Mouse (Mus musculus) hindbrain, embryonic 11.5 days (tissue): Measurements from ENCODE around the gene Lpcat2. TPM values are rescaled to one million over a fixed set of nuclear protein-coding genes. Genes with fewer than 3 reads are reported as not detected.
"Not testable (repeated sequence)": the region's sequence is repeated elsewhere in the genome, so short reads cannot be mapped to it uniquely, and the experiment has no call there.

ENCODE experiments used
- ATAC-seq: fragments of 200-750 bp; cut with Nextera tagmentation; 2 replicates; pipeline ENCODE4 v1.8.0; 2017; ENCODE audit warnings: mild to moderate bottlenecking, moderate TSS enrichment, moderate library complexity; ENCODE audit not compliant: low FRiP score
- DNase-seq: peaks from one replicate; pipeline ENCODE4 v3.0.0-alpha.2; 2015; ENCODE audit warnings: low spot score
- H3K27ac ChIP-seq: fragments of 300-500 bp; sonication (generic); 2 replicates; pipeline ENCODE4 v1.5.1; 2014; ENCODE audit warnings: mild to moderate bottlenecking, low read depth, low read length
- H3K27me3 ChIP-seq: fragments of 300-500 bp; sonication (generic); 2 replicates; pipeline ENCODE4 v1.6.1; 2014; ENCODE audit warnings: mild to moderate bottlenecking, low read length, moderate library complexity, mixed read lengths; ENCODE audit not compliant: control insufficient read depth, insufficient read depth
- H3K36me3 ChIP-seq: fragments of 300-500 bp; sonication (generic); 2 replicates; pipeline ENCODE4 v1.6.1; 2014; ENCODE audit warnings: mild to moderate bottlenecking, low read length, moderate library complexity, mixed read lengths; ENCODE audit not compliant: control insufficient read depth, insufficient read depth
- H3K4me1 ChIP-seq: fragments of 300-500 bp; sonication (generic); replicated peaks from 2 replicates; pipeline ENCODE4 v1.6.1; 2014; ENCODE audit warnings: low read length, mixed read lengths; ENCODE audit not compliant: control insufficient read depth, insufficient read depth
- H3K4me2 ChIP-seq: fragments of 300-500 bp; sonication (generic); replicated peaks from 2 replicates; pipeline ENCODE4 v1.6.1; 2014; ENCODE audit warnings: mild to moderate bottlenecking, low read depth, low read length
- H3K4me3 ChIP-seq: fragments of 300-500 bp; sonication (generic); 2 replicates; pipeline ENCODE4 v1.5.1; 2014; ENCODE audit warnings: low read depth, low read length
- H3K9ac ChIP-seq: fragments of 300-500 bp; sonication (generic); 2 replicates; pipeline ENCODE4 v1.6.1; 2014; ENCODE audit warnings: low read depth, low read length
- H3K9me3 ChIP-seq: fragments of 300-500 bp; sonication (generic); 2 replicates; pipeline ENCODE4 v1.6.1; 2016; ENCODE audit warnings: low read length; ENCODE audit not compliant: control insufficient read depth
- WGBS: fragments of 180-500 bp; shearing (Covaris S2); extraction: QIAGEN DNeasy Blood & Tissue Kit; methylation state at CpG from one replicate; pipeline ENCODE4 v1.1.7; 2014; 5-methylcytosine and 5-hydroxymethylcytosine counted together
- polyA plus RNA-seq: library from polyadenylated mRNA; unstranded; fragments of >200 nt; fragmentation: Nextera tagmentation; extraction: Ambion mirVana; gene quantifications from 2 replicates; pipeline ENCODE4 v1.2.1, GENCODE M21; 2014

The Lpcat2 gene
- polyA plus RNA-seq, 1 experiment from 2014 or later = 5.8 TPM

GRCm38 (mm10) chr8:92870281-92870680 lies 15.1 kb downstream of the Lpcat2 start:
- no peak overlapping the region for H3K27ac ChIP-seq
- H3K36me3 ChIP-seq = no peaks in the 10 kb centered on the region
- no peak overlapping the region for H3K9ac ChIP-seq
- no peak overlapping the region for H3K4me3 ChIP-seq
- H3K9me3 ChIP-seq = no peaks in the 10 kb centered on the region
- DNase-seq (no peak), ATAC-seq (no peak)
- 45% methylated on average over 7 of the region's 7 CpGs for WGBS
- H3K4me2 ChIP-seq = no peak overlapping the region
- H3K4me1 ChIP-seq = no peaks in the 10 kb centered on the region
- H3K27me3 ChIP-seq = no peaks in the 10 kb centered on the region

DNA sequence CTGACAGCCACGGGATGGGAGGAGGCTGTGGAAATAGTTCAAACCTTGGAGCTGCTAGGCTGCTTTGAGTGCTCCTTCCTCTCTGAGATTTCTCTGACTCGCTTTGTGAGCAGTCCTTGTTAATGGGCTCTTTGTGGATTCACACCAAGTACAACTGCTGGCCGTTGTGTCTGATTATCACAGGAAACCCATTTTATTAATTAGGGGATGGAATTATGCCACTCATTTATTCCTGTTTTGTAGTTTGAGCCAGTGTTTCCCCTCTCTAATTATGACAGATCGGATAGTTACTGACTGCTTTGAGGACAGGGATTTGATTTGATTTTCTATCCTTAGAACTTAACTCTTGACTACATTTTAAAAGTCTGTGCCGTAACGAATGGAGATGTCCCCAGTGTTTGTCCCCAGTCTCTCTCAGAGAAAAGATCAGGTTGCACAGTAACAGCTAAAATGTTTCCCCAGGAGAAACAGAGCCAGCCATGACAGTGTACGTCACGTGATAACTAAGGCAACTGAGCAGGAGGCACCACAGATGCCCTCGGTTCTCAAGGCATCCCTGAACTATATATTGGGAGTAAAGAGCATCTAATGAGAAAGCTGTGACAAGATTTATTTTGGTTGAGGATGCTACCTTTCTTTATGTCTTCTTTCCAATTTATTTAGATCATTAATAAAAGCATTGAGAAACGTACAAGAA lies 17.1 kb downstream of the Lpcat2 start:
- H3K4me2 ChIP-seq = no peak overlapping the region
- H3K4me3 ChIP-seq = no peak overlapping the region
- no peak for ATAC-seq
- H3K27me3 ChIP-seq = no peaks in the 10 kb centered on the region
- no peaks in the 10 kb centered on the region for H3K36me3 ChIP-seq
- 71% methylated on average over 10 of the region's 10 CpGs for WGBS
- H3K4me1 ChIP-seq = no peaks in the 10 kb centered on the region
- no peak overlapping the region for H3K9ac ChIP-seq
- no peak for DNase-seq
- no peak overlapping the region for H3K27ac ChIP-seq
- H3K9me3 ChIP-seq = no peaks in the 10 kb centered on the region

DNA sequence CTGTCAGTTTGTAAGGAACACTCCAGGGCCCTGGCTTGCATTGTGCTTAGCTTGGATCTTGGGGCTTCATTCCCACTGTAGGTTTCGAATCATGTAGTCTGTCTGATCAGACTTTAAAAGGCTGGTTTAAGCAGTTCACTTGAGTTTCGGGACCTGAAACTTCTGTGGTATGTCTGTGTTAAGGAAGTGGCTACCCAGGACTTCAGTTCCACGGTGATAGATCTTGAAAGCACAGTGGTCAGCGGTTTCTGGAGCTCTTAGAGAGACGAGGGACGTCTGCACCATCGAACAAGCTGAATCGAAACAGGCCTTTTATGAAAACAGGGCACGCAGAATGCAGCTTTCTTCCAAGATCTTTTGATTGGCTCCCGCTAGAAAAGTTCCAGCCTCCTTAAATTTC lies 20.7 kb downstream of the Lpcat2 start:
- no peak overlapping the region for H3K4me2 ChIP-seq
- H3K9me3 ChIP-seq = no peaks in the 10 kb centered on the region
- no peaks in the 10 kb centered on the region for H3K4me1 ChIP-seq
- H3K27ac ChIP-seq = no peak overlapping the region
- 63% methylated on average over 10 of the region's 10 CpGs for WGBS
- ATAC-seq (no peak), DNase-seq (no peak)
- H3K9ac ChIP-seq = no peak overlapping the region
- H3K27me3 ChIP-seq = no peaks in the 10 kb centered on the region
- no peak overlapping the region for H3K4me3 ChIP-seq
- H3K36me3 ChIP-seq = no peaks in the 10 kb centered on the region

GRCm38 (mm10) chr8:92881247-92881646 lies 26.1 kb downstream of the Lpcat2 start:
- Histone ChIP-seq H3K27ac (no peak overlapping the region), H3K9me3 (no peaks in the 10 kb centered on the region), H3K4me1 (no peaks in the 10 kb centered on the region), H3K4me3 (no peak overlapping the region), H3K4me2 (no peak overlapping the region), H3K27me3 (no peaks in the 10 kb centered on the region), H3K36me3 (no peaks in the 10 kb centered on the region), H3K9ac (no peak overlapping the region)
- no peak for DNase-seq
- WGBS = 84% methylated on average over 4 of the region's 4 CpGs
- ATAC-seq = no peak

- Histone ChIP-seq H3K9me3 (no peaks in the 10 kb centered on the region), H3K4me3 (no peak overlapping the region), H3K36me3 (no peaks in the 10 kb centered on the region), H3K27ac (no peak overlapping the region), H3K4me2 (no peak overlapping the region), H3K9ac (no peak overlapping the region), H3K4me1 (no peaks in the 10 kb centered on the region), H3K27me3 (no peaks in the 10 kb centered on the region)
- no peak for DNase-seq
- 83% methylated on average over 2 of the region's 2 CpGs for WGBS
- no peak for ATAC-seq
Measured at GRCm38 (mm10) chr8:92883771-92884170, 28.6 kb downstream of the Lpcat2 start.

DNA sequence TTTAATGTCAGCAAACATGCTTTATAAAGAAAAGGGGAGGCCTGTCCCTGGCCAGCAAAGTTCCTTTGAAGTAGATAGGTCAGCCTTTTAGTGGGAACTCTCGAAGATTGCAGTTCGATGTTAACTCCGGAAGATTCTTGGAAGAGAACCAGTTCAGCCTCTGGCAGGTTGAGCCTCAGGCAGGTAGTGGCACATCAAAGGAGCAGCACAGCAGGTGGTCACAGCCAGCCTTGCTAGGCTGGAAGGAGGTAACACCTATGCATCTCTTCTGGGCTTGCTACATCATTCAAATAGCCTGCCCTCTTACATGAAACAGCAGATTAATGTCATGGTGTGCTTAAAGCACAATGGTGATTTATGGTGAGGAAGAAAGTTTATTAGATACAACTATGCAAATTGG lies 37.1 kb downstream of the Lpcat2 start:
- not testable (repeated sequence) for H3K4me2 ChIP-seq, H3K4me3 ChIP-seq, DNase-seq, H3K9ac ChIP-seq, H3K36me3 ChIP-seq, ATAC-seq, H3K27me3 ChIP-seq, H3K4me1 ChIP-seq, H3K27ac ChIP-seq, H3K9me3 ChIP-seq
- 72% methylated on average over 3 of the region's 3 CpGs for WGBS

DNA sequence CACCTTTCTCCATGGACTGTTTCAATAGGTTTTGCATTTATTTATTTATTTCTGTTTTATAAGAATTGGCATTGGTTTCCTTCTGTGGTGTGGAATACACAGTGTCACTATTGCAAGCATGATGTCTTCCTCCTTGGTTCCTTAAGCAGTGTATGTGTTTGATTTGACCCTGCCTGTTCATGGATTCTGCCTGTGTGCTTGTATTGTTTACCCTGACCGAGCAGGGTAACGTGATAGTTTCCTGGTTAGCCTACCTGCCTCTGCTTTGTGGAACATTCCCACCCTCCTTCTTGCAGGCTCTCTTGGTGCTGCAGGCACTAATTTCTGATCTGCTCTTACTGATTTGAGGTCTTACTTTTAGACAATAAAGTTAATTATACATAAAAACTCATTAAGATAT lies 38.7 kb downstream of the Lpcat2 start:
- Histone ChIP-seq H3K9ac (no peak overlapping the region), H3K4me3 (no peak overlapping the region), H3K4me1 (no peaks in the 10 kb centered on the region), H3K27me3 (no peaks in the 10 kb centered on the region), H3K27ac (no peak overlapping the region), H3K4me2 (no peak overlapping the region), H3K9me3 (no peaks in the 10 kb centered on the region), H3K36me3 (no peaks in the 10 kb centered on the region)
- WGBS = 64% methylated on average over 2 of the region's 2 CpGs
- no peak for DNase-seq
- no peak for ATAC-seq

DNA sequence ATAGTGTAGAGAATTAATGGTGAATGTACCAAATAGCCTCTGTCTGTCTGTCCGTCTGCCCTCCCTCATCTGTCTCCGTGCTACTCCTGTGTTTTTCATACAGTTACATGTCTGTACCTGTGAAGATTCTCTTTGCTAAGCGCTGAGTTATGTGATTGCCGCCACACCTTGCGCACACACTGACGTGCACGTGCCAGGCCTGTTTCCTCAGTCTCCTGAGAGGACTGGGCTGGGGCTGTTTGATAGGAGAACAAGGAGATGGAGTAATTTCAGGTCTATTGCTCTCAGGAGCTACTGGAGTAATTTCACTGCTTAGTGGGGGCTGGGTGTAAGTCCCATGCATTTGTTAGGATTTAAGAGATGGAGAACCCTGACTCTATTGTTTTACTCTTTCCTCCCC lies 39.9 kb downstream of the Lpcat2 start:
- Histone ChIP-seq H3K9ac (no peak overlapping the region), H3K4me2 (no peak overlapping the region), H3K36me3 (no peaks in the 10 kb centered on the region), H3K27ac (no peak overlapping the region), H3K4me1 (no peaks in the 10 kb centered on the region), H3K9me3 (no peaks in the 10 kb centered on the region), H3K4me3 (no peak overlapping the region), H3K27me3 (no peaks in the 10 kb centered on the region)
- 89% methylated on average over 7 of the region's 7 CpGs for WGBS
- ATAC-seq (no peak), DNase-seq (no peak)

DNA sequence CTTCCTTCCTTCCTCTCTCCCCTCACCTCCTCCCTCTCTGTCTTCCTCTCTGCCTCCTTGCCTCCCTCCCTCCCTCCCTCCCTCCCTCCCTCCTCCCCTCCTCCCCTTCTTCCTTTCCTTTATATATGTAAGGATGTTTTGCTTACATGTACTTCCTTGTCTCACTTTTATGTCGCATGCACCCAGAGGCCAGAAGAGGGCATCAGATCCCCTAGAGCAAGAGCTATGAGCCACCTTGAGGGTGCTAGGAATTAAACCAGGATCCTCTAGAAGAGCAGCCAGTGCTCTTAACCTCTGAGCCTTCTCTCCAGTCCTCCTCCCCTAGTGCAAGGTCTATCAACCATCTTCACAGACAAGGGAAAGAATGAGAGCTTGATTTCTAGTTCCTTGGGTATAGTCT lies 40.9 kb downstream of the Lpcat2 start:
- Histone ChIP-seq H3K4me1 (no peaks in the 10 kb centered on the region), H3K27ac (no peak overlapping the region), H3K27me3 (no peaks in the 10 kb centered on the region), H3K4me2 (no peak overlapping the region), H3K9me3 (no peaks in the 10 kb centered on the region), H3K4me3 (no peak overlapping the region), H3K9ac (no peak overlapping the region), H3K36me3 (no peaks in the 10 kb centered on the region)
- 80% methylated on average over 1 of the region's 1 CpGs for WGBS
- DNase-seq (no peak), ATAC-seq (no peak)
